Mouse (Mus musculus): Measurements from ENCODE around the gene Nop56.
A peak's percentile ranks its signal among the peaks of the same experiment; 100 is the strongest.

Nop56 gene

GRCm38 (mm10) chr2:130295331-130296133 lies 21.3 kb downstream of the Nop56 start:
- peak; percentile 74 for DNase-seq (ENCODE audit: low spot score)

DNA sequence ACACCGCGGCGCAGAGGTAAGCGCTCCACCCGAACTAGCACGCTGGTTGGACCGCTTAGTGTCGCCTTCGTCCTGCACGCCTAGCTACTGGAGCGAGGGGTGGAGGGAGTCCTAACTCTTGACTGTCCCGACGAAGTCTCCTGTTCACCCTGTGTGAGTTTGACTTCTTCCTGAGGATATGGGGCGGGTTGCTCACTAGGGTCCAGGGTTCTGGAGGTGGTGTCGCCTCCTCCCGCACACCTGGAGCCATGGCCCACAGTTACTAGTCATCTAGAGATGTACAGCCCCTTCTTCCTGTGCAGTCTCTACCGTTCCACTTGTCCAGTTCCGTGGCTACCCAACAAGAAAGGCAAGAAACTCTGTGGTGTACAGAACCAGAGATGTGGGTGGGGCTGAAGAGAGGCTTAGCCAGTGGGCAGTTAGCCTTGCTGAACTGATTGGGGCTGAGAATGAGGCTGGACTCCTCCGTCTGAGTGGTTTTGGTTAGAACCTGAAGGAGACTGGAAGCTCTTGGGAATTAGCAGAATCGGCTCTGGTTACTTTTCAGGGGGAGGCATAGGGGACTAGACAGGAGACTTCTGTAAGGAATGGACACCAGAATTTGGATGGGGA lies 22.0 kb downstream of the Nop56 start:
- peak; percentile 38 for DNase-seq (ENCODE audit: low spot score)

DNA sequence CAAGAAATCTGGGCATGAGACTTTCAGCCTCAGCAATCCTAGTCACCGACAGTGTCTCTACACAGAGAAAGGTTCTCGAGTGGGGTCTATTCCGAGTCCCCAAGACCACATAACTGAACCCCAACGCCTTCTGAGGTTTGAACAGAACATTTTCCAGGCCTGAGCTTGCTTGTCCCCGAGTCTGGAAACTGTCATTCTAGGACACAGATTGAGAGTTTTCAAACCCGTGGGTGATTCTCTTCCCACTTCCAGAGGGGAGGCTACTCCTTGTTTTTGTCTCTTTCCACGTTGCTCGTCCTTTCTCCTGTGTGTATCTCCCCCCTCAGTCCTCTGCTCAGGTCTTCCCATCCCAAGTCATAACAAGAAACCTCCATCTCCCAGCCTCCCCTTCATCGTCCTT lies 23.4 kb downstream of the Nop56 start:
- DNase-seq (ENCODE audit: low spot score), result no peak

DNA sequence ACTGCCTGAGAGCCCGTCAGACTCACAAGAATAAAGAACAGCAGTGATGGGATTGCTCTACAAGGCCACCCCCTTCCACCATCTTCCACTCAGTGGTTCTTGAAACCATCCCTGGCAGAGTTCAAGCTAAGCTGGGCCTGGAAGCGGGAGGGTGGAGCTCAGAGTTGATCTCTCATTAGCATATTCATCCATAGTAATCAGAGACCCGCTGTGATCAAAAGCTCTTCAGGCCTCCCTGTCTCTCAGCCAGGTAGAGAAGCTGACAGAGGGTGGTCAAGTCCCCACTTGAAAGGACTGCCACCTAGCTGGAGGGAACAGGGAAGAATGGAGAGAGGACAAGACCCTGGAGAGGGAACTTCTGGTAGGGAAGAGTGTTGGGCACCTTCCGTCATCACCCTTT lies 28.8 kb downstream of the Nop56 start:
- no peak for DNase-seq (ENCODE audit: low spot score)

- DNase-seq (ENCODE audit: low spot score), result no peak
Observed at GRCm38 (mm10) chr2:130327057-130327456, 52.8 kb downstream of the Nop56 start.

All from retina, embryonic 14.5 days (tissue).